Mouse (Mus musculus) erythroblast, embryonic 14.5 days (primary cell): ENCODE measurements at regions not wholly inside any gene's neighbourhood (a gene's known extent, or its start where the extent isn't known, plus 50 kb on each side); places are given as distances from the start of the nearest gene placed in this dataset.
"Not testable (repeated sequence)": the region's sequence is repeated elsewhere in the genome, so short reads cannot be mapped to it uniquely, and the experiment has no call there.

Source experiments
- H3K27me3 ChIP-seq: 2 replicates; pipeline ENCODE4 v1.6.1; 2012; ENCODE audit warnings: inconsistent platforms; ENCODE audit not compliant: control insufficient read depth
- H3K36me3 ChIP-seq: 2 replicates; pipeline ENCODE4 v1.6.1; 2012; ENCODE audit warnings: mild to moderate bottlenecking, inconsistent platforms; ENCODE audit not compliant: control insufficient read depth
- H3K4me1 ChIP-seq: 2 replicates; pipeline ENCODE4 v1.6.1; 2012; ENCODE audit warnings: inconsistent platforms; ENCODE audit not compliant: control insufficient read depth
- H3K4me3 ChIP-seq: replicated peaks from 2 replicates; pipeline ENCODE3; 2012; ENCODE audit warnings: moderate library complexity, mild to moderate bottlenecking, inconsistent platforms
- H3K9me3 ChIP-seq: 2 replicates; pipeline ENCODE4 v1.6.1; 2012; ENCODE audit warnings: low read length, inconsistent platforms, mixed read lengths; ENCODE audit not compliant: control insufficient read depth
- GATA1 ChIP-seq: IDR thresholded peaks from 2 replicates; pipeline ENCODE4 v1.6.1; 2012; ENCODE audit warnings: low read length, inconsistent platforms, mixed read lengths
- TAL1 ChIP-seq: IDR thresholded peaks from 3 replicates; pipeline ENCODE4 v1.6.1; 2012; ENCODE audit warnings: low read length, inconsistent platforms, mixed read lengths

GRCm38 (mm10) chr13:26959534-26960100 lies 97.8 kb upstream of the Prl start:
- no peaks in the 10 kb centered on the region for H3K36me3 ChIP-seq
- TF ChIP-seq GATA1, result no peak
- no peak for TF ChIP-seq TAL1
- no peak overlapping the region for H3K4me3 ChIP-seq
- no peaks in the 10 kb centered on the region for H3K9me3 ChIP-seq
- no peaks in the 10 kb centered on the region for H3K4me1 ChIP-seq
- no peaks in the 10 kb centered on the region for H3K27me3 ChIP-seq

GRCm38 (mm10) chr13:26960531-26960930 lies 96.8 kb upstream of the Prl start:
- not testable (repeated sequence) for H3K36me3 ChIP-seq, H3K4me3 ChIP-seq, H3K9me3 ChIP-seq, H3K4me1 ChIP-seq, H3K27me3 ChIP-seq

- Histone ChIP-seq H3K4me3 (no peak overlapping the region), H3K4me1 (no peaks in the 10 kb centered on the region), H3K9me3 (no peaks in the 10 kb centered on the region), H3K36me3 (no peaks in the 10 kb centered on the region), H3K27me3 (no peaks in the 10 kb centered on the region)
- TF ChIP-seq GATA1, result no peak
- no peak for TF ChIP-seq TAL1
Measured at GRCm38 (mm10) chr13:26976024-26976423, 81.3 kb upstream of the Prl start.

- no peaks in the 10 kb centered on the region for H3K4me1 ChIP-seq
- no peak overlapping the region for H3K4me3 ChIP-seq
- no peaks in the 10 kb centered on the region for H3K27me3 ChIP-seq
- TF ChIP-seq TAL1 (no peak), GATA1 (no peak)
- no peaks in the 10 kb centered on the region for H3K36me3 ChIP-seq
- H3K9me3 ChIP-seq, result no peaks in the 10 kb centered on the region
Measured at GRCm38 (mm10) chr13:26980475-26980874, 76.9 kb upstream of the Prl start.
